Mouse (Mus musculus): ENCODE measurements around the gene Dpp7. TPM values are rescaled to one million over a fixed set of nuclear protein-coding genes. Genes with fewer than 3 reads are reported as not detected.

Dpp7 gene
- total and polyA plus RNA-seq, 2 experiments from 2014 or later = 17.4 to 19.8 TPM

GRCm38 (mm10) chr2:25391266-25391665 is 35.1 kb upstream of the Dpp7 start:
- DNase-seq (no peak), ATAC-seq (no peak)
- Histone ChIP-seq H3K27me3 (ENCODE audit: insufficient read depth, low read length) (peaks cover 7% of the 10 kb centered on the region; the same call in 1 of the 2 replicates), H3K9me3 (ENCODE audit: low read length) (no peaks in the 10 kb centered on the region), H3K4me2 (ENCODE audit: low read depth) (no peak overlapping the region), H3K4me3 (ENCODE audit: low read depth, low read length) (no peak overlapping the region), H3K4me1 (ENCODE audit: insufficient read depth) (peaks cover 3% of the 10 kb centered on the region; the same call in 1 of the 2 replicates), H3K27ac (ENCODE audit: low read depth, low read length) (no peak overlapping the region), H3K36me3 (ENCODE audit: insufficient read depth) (no peaks in the 10 kb centered on the region), H3K9ac (no peak overlapping the region)
- no peak for TF ChIP-seq CTCF (IDR thresholded peaks at IDR 0.05; ENCODE audit: low read depth)
- WGBS = 81% methylated on average over 5 of the region's 5 CpGs

GRCm38 (mm10) chr2:25384492-25384891 is 28.3 kb upstream of the Dpp7 start:
- no peak for TF ChIP-seq CTCF (IDR thresholded peaks at IDR 0.05; ENCODE audit: low read depth)
- Histone ChIP-seq H3K9ac (no peak overlapping the region), H3K9me3 (ENCODE audit: low read length) (no peaks in the 10 kb centered on the region), H3K4me2 (ENCODE audit: low read depth) (no peak overlapping the region), H3K27me3 (ENCODE audit: insufficient read depth, low read length) (no peaks in the 10 kb centered on the region), H3K36me3 (ENCODE audit: insufficient read depth) (no peaks in the 10 kb centered on the region), H3K27ac (ENCODE audit: low read depth, low read length) (no peak overlapping the region), H3K4me3 (ENCODE audit: low read depth, low read length) (no peak overlapping the region), H3K4me1 (ENCODE audit: insufficient read depth) (no peaks in the 10 kb centered on the region)
- DNase-seq = no peak
- 86% methylated on average over 5 of the region's 5 CpGs for WGBS
- no peak for ATAC-seq

- Histone ChIP-seq H3K9me3 (ENCODE audit: low read length) (no peaks in the 10 kb centered on the region), H3K4me3 (ENCODE audit: low read depth, low read length) (no peak overlapping the region), H3K4me2 (ENCODE audit: low read depth) (no peak overlapping the region), H3K9ac (no peak overlapping the region), H3K36me3 (ENCODE audit: insufficient read depth) (no peaks in the 10 kb centered on the region), H3K27me3 (ENCODE audit: insufficient read depth, low read length) (no peaks in the 10 kb centered on the region), H3K4me1 (ENCODE audit: insufficient read depth) (no peaks in the 10 kb centered on the region), H3K27ac (ENCODE audit: low read depth, low read length) (no peak overlapping the region)
- peak; percentile 26; the same call in 1 of the 2 replicates for ATAC-seq
- TF ChIP-seq CTCF (IDR thresholded peaks at IDR 0.05; ENCODE audit: low read depth) = peak; percentile 86
- DNase-seq = peak; percentile 69
- 58% methylated on average over 4 of the region's 4 CpGs for WGBS
These were observed 20.4 kb upstream of the Dpp7 start for GRCm38 (mm10) chr2:25376589-25376988.

GRCm38 (mm10) chr2:25373431-25373830 is 17.3 kb upstream of the Dpp7 start:
- Histone ChIP-seq H3K9ac (peak overlapping the region; percentile 44; the same call in 1 of the 2 replicates), H3K27ac (ENCODE audit: low read depth, low read length) (no peak overlapping the region), H3K36me3 (ENCODE audit: insufficient read depth) (no peaks in the 10 kb centered on the region), H3K4me2 (ENCODE audit: low read depth) (peak overlapping the region; percentile 83), H3K27me3 (ENCODE audit: insufficient read depth, low read length) (no peaks in the 10 kb centered on the region), H3K4me3 (ENCODE audit: low read depth, low read length) (peak overlapping the region; percentile 55; the same call in 1 of the 2 replicates), H3K9me3 (ENCODE audit: low read length) (no peaks in the 10 kb centered on the region), H3K4me1 (ENCODE audit: insufficient read depth) (no peaks in the 10 kb centered on the region)
- TF ChIP-seq CTCF (IDR thresholded peaks at IDR 0.05; ENCODE audit: low read depth) = no peak
- ATAC-seq (peak; percentile 38), DNase-seq (no peak)
- 15% methylated on average over 2 of the region's 2 CpGs for WGBS

- Histone ChIP-seq H3K9me3 (ENCODE audit: low read length) (no peaks in the 10 kb centered on the region), H3K4me3 (ENCODE audit: low read depth, low read length) (peak overlapping the region; percentile 55), H3K27me3 (ENCODE audit: insufficient read depth, low read length) (no peaks in the 10 kb centered on the region), H3K36me3 (ENCODE audit: insufficient read depth) (no peaks in the 10 kb centered on the region), H3K4me1 (ENCODE audit: insufficient read depth) (no peaks in the 10 kb centered on the region), H3K27ac (ENCODE audit: low read depth, low read length) (no peak overlapping the region), H3K9ac (peak overlapping the region; percentile 44), H3K4me2 (ENCODE audit: low read depth) (peak overlapping the region; percentile 83)
- ATAC-seq = no peak
- no peak for DNase-seq
- 3% methylated on average over 41 of the region's 42 CpGs for WGBS
- no peak for TF ChIP-seq CTCF (IDR thresholded peaks at IDR 0.05; ENCODE audit: low read depth)
These were observed 16.7 kb upstream of the Dpp7 start for GRCm38 (mm10) chr2:25372644-25373391.

GRCm38 (mm10) chr2:25371764-25372643 is 15.8 kb upstream of the Dpp7 start, which contains the start of gene Sapcd2:
Gene Sapcd2 (plus strand): TSS chr2:25372321.
- under 1% methylated on average over 65 of the region's 65 CpGs for WGBS
- Histone ChIP-seq H3K27me3 (ENCODE audit: insufficient read depth, low read length) (no peaks in the 10 kb centered on the region), H3K4me2 (ENCODE audit: low read depth) (peak within 1 kb of the TSS; percentile 83), H3K9ac (peak within 1 kb of the TSS; percentile 44), H3K36me3 (ENCODE audit: insufficient read depth) (no peaks in the 10 kb centered on the region), H3K9me3 (ENCODE audit: low read length) (no peaks in the 10 kb centered on the region), H3K4me1 (ENCODE audit: insufficient read depth) (no peaks in the 10 kb centered on the region), H3K27ac (ENCODE audit: low read depth, low read length) (no peak within 1 kb of the TSS), H3K4me3 (ENCODE audit: low read depth, low read length) (peak within 1 kb of the TSS; percentile 55)
- peak; percentile 96 for ATAC-seq
- DNase-seq = peak; percentile 93
- peak; percentile 22 for TF ChIP-seq CTCF (IDR thresholded peaks at IDR 0.05; ENCODE audit: low read depth)
